Mouse (Mus musculus): ENCODE results near the gene Hoxa3. TPM values are rescaled to one million over a fixed set of nuclear protein-coding genes. Genes with fewer than 3 reads are reported as not detected.

Hoxa3 gene
- polyA plus RNA-seq, 2 experiments: 3.4 to 12.0 TPM

DNA sequence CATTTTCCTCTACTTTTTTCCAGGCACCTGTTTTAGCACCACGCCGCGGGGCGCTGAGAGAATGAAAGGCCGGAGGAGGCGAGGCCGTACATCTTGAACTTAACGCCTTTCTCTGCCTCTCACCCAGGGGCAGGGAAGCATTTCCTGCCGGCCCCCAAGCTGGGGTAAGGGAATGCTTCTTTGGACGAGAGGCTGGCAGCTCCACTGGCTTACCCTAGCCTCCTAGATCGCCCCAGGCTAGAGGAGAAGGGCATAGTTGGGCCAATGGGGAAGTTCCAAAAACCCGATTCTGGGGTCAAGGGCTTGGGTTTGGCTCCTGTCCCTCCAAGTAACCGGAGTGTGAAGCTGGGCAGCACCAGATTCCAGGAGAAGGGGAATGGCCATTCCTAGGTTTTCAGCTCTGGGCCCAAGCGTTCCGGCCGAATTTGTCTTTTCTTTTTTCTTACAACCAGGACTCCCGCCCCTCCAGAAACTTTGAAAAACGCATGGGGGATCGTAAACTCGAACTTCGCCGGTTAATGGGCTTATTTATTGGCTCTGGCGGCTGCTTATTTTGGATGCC, 19.9 kb upstream of the Hoxa3 start:
- Histone ChIP-seq H3K36me3 (ENCODE audit: control insufficient read depth, insufficient read depth, low read length) (peaks cover 60% of the 10 kb centered on the region), H3K9ac (ENCODE audit: low read depth, low read length, severe bottlenecking) (peak overlapping the region; percentile 100), H3K4me2 (replicated peaks; ENCODE audit: low read depth, low read length, severe bottlenecking) (peak overlapping the region; percentile 96), H3K4me3 (replicated peaks; ENCODE audit: low read length) (peak overlapping the region; percentile 90), H3K4me1 (ENCODE audit: control insufficient read depth, insufficient read depth, low read length) (peaks cover 21% of the 10 kb centered on the region), H3K27ac (replicated peaks; ENCODE audit: low read depth, low read length) (peak overlapping the region; percentile 99), H3K9me3 (ENCODE audit: control insufficient read depth, low read length) (no peaks in the 10 kb centered on the region), H3K27me3 (ENCODE audit: control insufficient read depth, insufficient read depth, low read length) (no peaks in the 10 kb centered on the region)
- no peak for ATAC-seq (ENCODE audit: low FRiP score, low read depth)
- peak; percentile 82 for DNase-seq (ENCODE audit: low spot score)
- under 1% methylated on average over 23 of the region's 23 CpGs for WGBS
- TF ChIP-seq POLR2A (IDR thresholded peaks at IDR 0.05; ENCODE audit: borderline replicate concordance, extremely low read depth, insufficient read depth, insufficient read length): no peak

DNA sequence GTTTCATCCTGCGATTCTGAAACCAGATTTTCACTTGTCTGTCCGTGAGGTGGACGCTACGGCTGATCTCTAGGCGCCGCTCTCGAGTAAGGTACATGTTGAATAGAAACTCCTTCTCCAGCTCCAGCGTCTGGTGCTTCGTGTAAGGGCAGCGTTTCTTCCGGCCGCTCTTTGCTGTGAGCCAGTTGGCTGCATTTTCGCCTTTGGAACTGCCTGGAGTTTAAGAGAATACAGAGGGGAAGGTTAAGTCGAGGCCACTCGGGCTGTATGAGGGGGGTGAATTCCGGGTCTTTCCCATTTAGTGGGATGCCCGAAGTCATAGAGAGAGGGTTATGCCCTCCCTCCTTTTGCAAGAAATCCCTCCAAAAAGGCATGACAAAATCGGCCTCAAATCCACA, 19.4 kb upstream of the Hoxa3 start:
- Histone ChIP-seq H3K36me3 (ENCODE audit: control insufficient read depth, insufficient read depth, low read length) (peaks cover 60% of the 10 kb centered on the region), H3K4me3 (replicated peaks; ENCODE audit: low read length) (peak overlapping the region; percentile 90), H3K4me1 (ENCODE audit: control insufficient read depth, insufficient read depth, low read length) (peaks cover 23% of the 10 kb centered on the region), H3K4me2 (replicated peaks; ENCODE audit: low read depth, low read length, severe bottlenecking) (peak overlapping the region; percentile 96), H3K27me3 (ENCODE audit: control insufficient read depth, insufficient read depth, low read length) (no peaks in the 10 kb centered on the region), H3K27ac (replicated peaks; ENCODE audit: low read depth, low read length) (peak overlapping the region; percentile 99), H3K9me3 (ENCODE audit: control insufficient read depth, low read length) (no peaks in the 10 kb centered on the region), H3K9ac (ENCODE audit: low read depth, low read length, severe bottlenecking) (peak overlapping the region; percentile 100)
- peak; percentile 45 for DNase-seq (ENCODE audit: low spot score)
- WGBS: under 1% methylated on average over 18 of the region's 18 CpGs
- no peak for TF ChIP-seq POLR2A (IDR thresholded peaks at IDR 0.05; ENCODE audit: borderline replicate concordance, extremely low read depth, insufficient read depth, insufficient read length)
- no peak for ATAC-seq (ENCODE audit: low FRiP score, low read depth)

DNA sequence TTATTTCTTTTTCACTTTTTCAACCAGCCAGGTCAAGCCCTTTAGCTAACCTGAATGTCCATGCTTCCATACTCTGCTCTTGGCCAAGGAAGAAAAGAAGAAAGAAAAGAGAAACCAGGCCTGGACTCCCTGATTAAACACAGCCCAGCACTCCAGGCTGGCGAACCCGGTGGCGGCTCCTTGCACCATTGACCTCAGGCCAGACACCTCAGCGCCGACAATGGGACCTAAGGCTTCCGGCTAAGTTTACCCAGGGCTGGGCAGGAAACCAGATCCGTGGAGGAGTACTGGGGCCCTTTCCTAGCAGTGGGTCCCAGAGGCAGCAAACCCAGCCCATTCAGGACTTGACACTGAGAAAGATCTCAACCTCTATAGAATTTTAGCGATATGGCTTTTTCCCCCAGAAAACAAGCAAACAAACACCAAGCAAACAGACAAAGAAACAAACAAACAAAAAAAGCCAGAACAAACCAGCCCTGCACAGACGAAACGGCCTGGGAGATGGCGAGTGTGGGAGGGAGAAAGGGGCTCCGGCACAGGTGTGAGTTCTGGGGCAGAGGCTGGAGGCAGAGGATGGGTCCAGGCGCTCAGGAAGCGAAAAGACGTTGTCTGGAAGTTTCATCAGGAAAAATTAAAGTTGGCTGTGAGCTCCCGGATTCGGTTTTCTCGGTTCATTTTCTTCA, 18.9 kb upstream of the Hoxa3 start:
- H3K36me3 ChIP-seq (ENCODE audit: control insufficient read depth, insufficient read depth, low read length): peaks cover 60% of the 10 kb centered on the region
- under 1% methylated on average over 18 of the region's 18 CpGs for WGBS
- peak overlapping the region; percentile 100 for H3K9ac ChIP-seq (ENCODE audit: low read depth, low read length, severe bottlenecking)
- no peak for TF ChIP-seq POLR2A (IDR thresholded peaks at IDR 0.05; ENCODE audit: borderline replicate concordance, extremely low read depth, insufficient read depth, insufficient read length)
- peaks cover 28% of the 10 kb centered on the region for H3K4me1 ChIP-seq (ENCODE audit: control insufficient read depth, insufficient read depth, low read length)
- ATAC-seq (ENCODE audit: low FRiP score, low read depth) (no peak), DNase-seq (ENCODE audit: low spot score) (peak; percentile 29)
- H3K27me3 ChIP-seq (ENCODE audit: control insufficient read depth, insufficient read depth, low read length): no peaks in the 10 kb centered on the region
- peak overlapping the region; percentile 96 for H3K4me2 ChIP-seq (replicated peaks; ENCODE audit: low read depth, low read length, severe bottlenecking)
- H3K27ac ChIP-seq (replicated peaks; ENCODE audit: low read depth, low read length): peak overlapping the region; percentile 99
- H3K9me3 ChIP-seq (ENCODE audit: control insufficient read depth, low read length): no peaks in the 10 kb centered on the region
- H3K4me3 ChIP-seq (replicated peaks; ENCODE audit: low read length): peak overlapping the region; percentile 90

DNA sequence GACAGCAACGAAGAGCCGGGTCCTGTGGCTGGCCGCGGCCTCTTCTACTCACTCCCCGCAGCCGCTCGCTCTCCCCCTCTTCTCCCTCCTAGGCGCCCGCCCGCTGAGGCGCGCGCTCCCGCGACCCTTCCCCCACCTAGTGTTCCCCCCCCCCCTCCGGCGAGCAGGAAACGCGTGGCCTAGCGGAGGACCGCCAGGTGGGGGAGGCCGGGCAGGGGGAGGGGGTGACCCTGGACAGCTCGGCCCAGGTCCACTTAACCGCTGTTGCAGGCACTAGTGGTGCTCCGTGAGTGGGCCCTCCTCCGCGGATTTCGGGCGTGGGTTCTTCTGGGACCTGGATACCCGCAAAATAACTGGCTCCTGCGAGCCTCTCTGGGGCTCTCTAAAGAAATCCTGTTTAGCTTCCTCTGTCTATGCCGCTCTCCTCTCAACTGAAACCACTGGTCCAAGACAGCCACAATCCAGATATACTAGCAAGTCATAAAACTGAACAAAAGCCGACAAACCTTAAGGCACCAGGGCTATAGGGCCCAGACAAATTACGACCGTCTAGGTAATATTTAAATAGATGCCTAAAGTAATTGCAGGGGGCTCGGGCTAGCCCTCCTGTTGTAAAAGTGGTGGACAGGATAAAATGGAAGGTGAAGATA, 17.5 kb upstream of the Hoxa3 start, which contains the start of gene Hoxa9:
Hoxa9 (minus strand) TSS at position 574 of the 650 bp plus-strand sequence.
- WGBS: 1% methylated on average over 15 of the region's 36 CpGs
- 0 out of 2 replicates have a peak, but pooled peaks have one; percentile 13 for TF ChIP-seq POLR2A (IDR thresholded peaks at IDR 0.05; ENCODE audit: borderline replicate concordance, extremely low read depth, insufficient read depth, insufficient read length)
- peak within 1 kb of the TSS; percentile 90 for H3K4me3 ChIP-seq (replicated peaks; ENCODE audit: low read length)
- H3K9ac ChIP-seq (ENCODE audit: low read depth, low read length, severe bottlenecking): peak within 1 kb of the TSS; percentile 100
- H3K27me3 ChIP-seq (ENCODE audit: control insufficient read depth, insufficient read depth, low read length): no peaks in the 10 kb centered on the region
- H3K27ac ChIP-seq (replicated peaks; ENCODE audit: low read depth, low read length): peak within 1 kb of the TSS; percentile 99
- DNase-seq (ENCODE audit: low spot score) (peak; percentile 44), ATAC-seq (ENCODE audit: low FRiP score, low read depth) (peak; percentile 28)
- H3K4me1 ChIP-seq (ENCODE audit: control insufficient read depth, insufficient read depth, low read length): peaks cover 20% of the 10 kb centered on the region
- H3K9me3 ChIP-seq (ENCODE audit: control insufficient read depth, low read length): no peaks in the 10 kb centered on the region
- peaks cover 58% of the 10 kb centered on the region for H3K36me3 ChIP-seq (ENCODE audit: control insufficient read depth, insufficient read depth, low read length)
- peak within 1 kb of the TSS; percentile 96 for H3K4me2 ChIP-seq (replicated peaks; ENCODE audit: low read depth, low read length, severe bottlenecking)
